Mouse (Mus musculus) ES-Bruce4 (cell line): ENCODE data around the gene C2cd4b. TPM values are rescaled to one million over a fixed set of nuclear protein-coding genes. Genes with fewer than 3 reads are reported as not detected.
"Not testable (repeated sequence)": the region's sequence is repeated elsewhere in the genome, so short reads cannot be mapped to it uniquely, and the experiment has no call there.

Experiments used
- H3K27ac ChIP-seq: 2 replicates; pipeline ENCODE4 v1.5.1; 2012; ENCODE audit warnings: low read length, inconsistent platforms; ENCODE audit not compliant: insufficient read depth
- H3K27me3 ChIP-seq: 2 replicates; pipeline ENCODE4 v1.6.1; 2012; ENCODE audit warnings: mild to moderate bottlenecking, low read length, inconsistent platforms; ENCODE audit not compliant: control insufficient read depth, poor library complexity, insufficient read depth, severe bottlenecking
- H3K36me3 ChIP-seq: 2 replicates; pipeline ENCODE4 v1.6.1; 2012; ENCODE audit warnings: inconsistent platforms, mild to moderate bottlenecking, low read length, moderate library complexity; ENCODE audit not compliant: control insufficient read depth, poor library complexity, insufficient read depth, severe bottlenecking
- H3K4me1 ChIP-seq: one replicate; pipeline ENCODE4 v1.8.1; 2011; ENCODE audit warnings: low read length; ENCODE audit not compliant: control insufficient read depth, insufficient read depth
- H3K4me3 ChIP-seq: 2 replicates; pipeline ENCODE4 v1.5.1; 2011; ENCODE audit warnings: low read depth, mild to moderate bottlenecking, low read length
- H3K9ac ChIP-seq: 2 replicates; pipeline ENCODE4 v1.6.1; 2012; ENCODE audit warnings: low read depth, mild to moderate bottlenecking, inconsistent platforms; ENCODE audit not compliant: poor library complexity, severe bottlenecking
- H3K9me3 ChIP-seq: replicated peaks from 2 replicates; pipeline ENCODE4 v1.6.1; 2012; ENCODE audit warnings: mild to moderate bottlenecking, low read length, inconsistent platforms; ENCODE audit not compliant: control insufficient read depth, poor library complexity, insufficient read depth, severe bottlenecking
- CTCF ChIP-seq: IDR thresholded peaks from one replicate; pipeline ENCODE4 v1.8.1; 2011; ENCODE audit warnings: low read depth, low read length
- EP300 ChIP-seq: IDR thresholded peaks from 2 replicates; pipeline ENCODE4 v1.6.1; 2011; ENCODE audit warnings: low read depth, low read length; ENCODE audit not compliant: insufficient read depth
- POLR2A ChIP-seq: IDR thresholded peaks from one replicate; pipeline ENCODE4 v1.8.1; 2011; ENCODE audit warnings: low read length; ENCODE audit not compliant: insufficient read depth
- polyA plus RNA-seq: library from polyadenylated mRNA; stranded (reverse); fragments of >200 nt; gene quantifications from 2 replicates; pipeline ENCODE4 v1.2.4, GENCODE M21; 2011; ENCODE audit warnings: low read depth; ENCODE audit not compliant: missing spikeins, insufficient read depth, insufficient read length

The C2cd4b gene
- polyA plus RNA-seq, 1 experiment, result not detected

- no peak for TF ChIP-seq CTCF
- no peak for TF ChIP-seq POLR2A
- TF ChIP-seq EP300, result no peak
- Histone ChIP-seq H3K4me1 (no peaks in the 10 kb centered on the region), H3K4me3 (no peak overlapping the region), H3K9ac (no peak overlapping the region), H3K27ac (no peak overlapping the region), H3K27me3 (no peaks in the 10 kb centered on the region), H3K9me3 (no peaks in the 10 kb centered on the region), H3K36me3 (no peaks in the 10 kb centered on the region)
Measured at GRCm38 (mm10) chr9:67754713-67755112, 4.5 kb upstream of the C2cd4b start.

- Histone ChIP-seq H3K36me3 (no peaks in the 10 kb centered on the region), H3K9ac (no peak overlapping the region), H3K27me3 (no peaks in the 10 kb centered on the region), H3K9me3 (peaks cover 7% of the 10 kb centered on the region), H3K27ac (no peak overlapping the region), H3K4me1 (no peaks in the 10 kb centered on the region), H3K4me3 (no peak overlapping the region)
- no peak for TF ChIP-seq POLR2A
- no peak for TF ChIP-seq EP300
- peak; percentile 47 for TF ChIP-seq CTCF
Measured at GRCm38 (mm10) chr9:67758686-67759085, 551 bp upstream of the C2cd4b start.

GRCm38 (mm10) chr9:67759956-67760764, 923 bp downstream of the C2cd4b start:
- H3K27ac ChIP-seq, H3K4me1 ChIP-seq, H3K27me3 ChIP-seq, H3K36me3 ChIP-seq, H3K9me3 ChIP-seq: not testable (repeated sequence)
- Histone ChIP-seq H3K4me3 (peak overlapping the region; percentile 77), H3K9ac (peak overlapping the region; percentile 69)

GRCm38 (mm10) chr9:67760991-67761390, 1.8 kb downstream of the C2cd4b start:
- Histone ChIP-seq H3K4me1 (no peaks in the 10 kb centered on the region), H3K27me3 (no peaks in the 10 kb centered on the region), H3K9me3 (peaks cover 8% of the 10 kb centered on the region), H3K4me3 (no peak overlapping the region), H3K9ac (0 out of 2 replicates have a peak overlapping the region, but pooled peaks have one; percentile 69), H3K36me3 (no peaks in the 10 kb centered on the region), H3K27ac (no peak overlapping the region)
- no peak for TF ChIP-seq POLR2A
- TF ChIP-seq EP300, result no peak
- TF ChIP-seq CTCF, result no peak

- Histone ChIP-seq H3K27ac (no peak overlapping the region), H3K27me3 (no peaks in the 10 kb centered on the region), H3K9ac (no peak overlapping the region), H3K4me1 (no peaks in the 10 kb centered on the region), H3K9me3 (peaks cover 8% of the 10 kb centered on the region), H3K36me3 (no peaks in the 10 kb centered on the region), H3K4me3 (no peak overlapping the region)
- TF ChIP-seq EP300 (no peak), CTCF (no peak), POLR2A (no peak)
Measured at GRCm38 (mm10) chr9:67763326-67763725, 4.1 kb downstream of the C2cd4b start.

GRCm38 (mm10) chr9:67766405-67766804, 7.2 kb downstream of the C2cd4b start:
- H3K36me3 ChIP-seq, result no peaks in the 10 kb centered on the region
- no peak overlapping the region for H3K4me3 ChIP-seq
- no peak for TF ChIP-seq POLR2A
- no peak for TF ChIP-seq EP300
- TF ChIP-seq CTCF, result no peak
- H3K9me3 ChIP-seq, result peaks cover 8% of the 10 kb centered on the region
- no peak overlapping the region for H3K9ac ChIP-seq
- no peaks in the 10 kb centered on the region for H3K27me3 ChIP-seq
- no peaks in the 10 kb centered on the region for H3K4me1 ChIP-seq
- H3K27ac ChIP-seq, result no peak overlapping the region
